8 mouse cellular contexts compared by ENCODE assay signal in genomic region chrX:93793168-93793567, GRCm38 (mm10). TPM values are rescaled to one million over a fixed set of nuclear protein-coding genes. Genes with fewer than 3 reads are reported as not detected.
DNase-seq lines count a peak whose midpoint lies in the region; ATAC-seq and TF ChIP-seq lines count a peak whose summit lies in the region.

No protein-coding gene starts in this region.

- no peak overlapping the region for H3K27ac ChIP-seq in forebrain, embryonic 11.5 days (ENCODE audit: low read depth, low read length)
- no peak overlapping the region for H3K27ac ChIP-seq in forebrain, embryonic 13.5 days
- no peak overlapping the region for H3K27ac ChIP-seq in midbrain, postnatal 0 days (ENCODE audit: low read depth, low read length)
- no peak overlapping the region for H3K27ac ChIP-seq in midbrain, embryonic 16.5 days (ENCODE audit: low read length)
- no peak overlapping the region for H3K27ac ChIP-seq in limb, embryonic 11.5 days (replicated peaks; ENCODE audit: low read depth, low read length)

- H3K4me2 ChIP-seq in forebrain, embryonic 11.5 days (ENCODE audit: low read depth, low read length, severe bottlenecking): no peak overlapping the region
- H3K4me2 ChIP-seq in forebrain, embryonic 13.5 days: no peak overlapping the region
- no peak overlapping the region for H3K4me2 ChIP-seq in midbrain, postnatal 0 days (ENCODE audit: low read depth, low read length, poor library complexity, severe bottlenecking)
- no peak overlapping the region for H3K4me2 ChIP-seq in midbrain, embryonic 16.5 days (ENCODE audit: low read length)
- no peak overlapping the region for H3K4me2 ChIP-seq in limb, embryonic 11.5 days (ENCODE audit: low read depth, severe bottlenecking)

- H3K4me1 ChIP-seq in forebrain, embryonic 11.5 days (replicated peaks; ENCODE audit: control insufficient read depth, insufficient read depth, low read length): no peaks in the 10 kb centered on the region
- H3K4me1 ChIP-seq in forebrain, embryonic 13.5 days: no peaks in the 10 kb centered on the region
- H3K4me1 ChIP-seq in midbrain, postnatal 0 days (ENCODE audit: insufficient read depth, low read length): no peaks in the 10 kb centered on the region
- no peaks in the 10 kb centered on the region for H3K4me1 ChIP-seq in midbrain, embryonic 16.5 days (ENCODE audit: control insufficient read depth, insufficient read depth, low read length)
- no peaks in the 10 kb centered on the region for H3K4me1 ChIP-seq in limb, embryonic 11.5 days (ENCODE audit: control insufficient read depth, insufficient read depth, low read length)

- peak; percentile 64 for DNase-seq in forebrain, embryonic 11.5 days (ENCODE audit: low spot score)
- DNase-seq in midbrain, postnatal 0 days (ENCODE audit: low spot score): peak; percentile 6
- peak; percentile 49 for DNase-seq in adrenal gland, postnatal 10 days
- DNase-seq in embryo, embryonic 9.5 days (ENCODE audit: extremely low spot score): peak; percentile 17
- peak; percentile 61 for DNase-seq in limb, embryonic 11.5 days (ENCODE audit: low spot score)
- DNase-seq in skeletal muscle tissue, adult 2 months (ENCODE audit: low read depth, low spot score): peak; percentile 2

- no peaks in the 10 kb centered on the region for H3K27me3 ChIP-seq in forebrain, embryonic 11.5 days (ENCODE audit: control insufficient read depth, insufficient read depth, low read length)
- H3K27me3 ChIP-seq in forebrain, embryonic 13.5 days: no peaks in the 10 kb centered on the region
- H3K27me3 ChIP-seq in midbrain, postnatal 0 days (ENCODE audit: insufficient read depth, low read length): no peaks in the 10 kb centered on the region
- H3K27me3 ChIP-seq in midbrain, embryonic 16.5 days (ENCODE audit: control insufficient read depth, insufficient read depth, low read depth, low read length): no peaks in the 10 kb centered on the region
- H3K27me3 ChIP-seq in limb, embryonic 11.5 days (ENCODE audit: control insufficient read depth, insufficient read depth, low read length): no peaks in the 10 kb centered on the region

- peak; percentile 55 for TF ChIP-seq CTCF in midbrain, postnatal 0 days (IDR thresholded peaks at IDR 0.05)

- no peak overlapping the region for H3K4me3 ChIP-seq in forebrain, embryonic 11.5 days (ENCODE audit: low read depth, low read length)
- no peak overlapping the region for H3K4me3 ChIP-seq in forebrain, embryonic 13.5 days
- no peak overlapping the region for H3K4me3 ChIP-seq in midbrain, postnatal 0 days (ENCODE audit: low read depth, low read length)
- H3K4me3 ChIP-seq in midbrain, embryonic 16.5 days (ENCODE audit: low read depth, low read length): no peak overlapping the region
- no peak overlapping the region for H3K4me3 ChIP-seq in limb, embryonic 11.5 days (ENCODE audit: low read depth, low read length)

- H3K9ac ChIP-seq in forebrain, embryonic 11.5 days (ENCODE audit: low read length): no peak overlapping the region
- H3K9ac ChIP-seq in forebrain, embryonic 13.5 days: no peak overlapping the region
- no peak overlapping the region for H3K9ac ChIP-seq in midbrain, postnatal 0 days (replicated peaks; ENCODE audit: low read length, poor library complexity, severe bottlenecking)
- H3K9ac ChIP-seq in midbrain, embryonic 16.5 days (ENCODE audit: low read depth, low read length): no peak overlapping the region
- no peak overlapping the region for H3K9ac ChIP-seq in limb, embryonic 11.5 days (ENCODE audit: low read length)

- no peak for ATAC-seq in forebrain, embryonic 11.5 days (replicated peaks; ENCODE audit: low FRiP score)
- ATAC-seq in forebrain, embryonic 13.5 days: no peak
- ATAC-seq in midbrain, postnatal 0 days (ENCODE audit: low FRiP score): no peak
- no peak for ATAC-seq in midbrain, embryonic 16.5 days
- no peak for ATAC-seq in limb, embryonic 11.5 days (ENCODE audit: insufficient number of reproducible peaks, low FRiP score, low TSS enrichment, low read depth)

- H3K36me3 ChIP-seq in forebrain, embryonic 11.5 days (ENCODE audit: control insufficient read depth, insufficient read depth, low read length): no peaks in the 10 kb centered on the region
- H3K36me3 ChIP-seq in forebrain, embryonic 13.5 days (ENCODE audit: poor library complexity, severe bottlenecking): no peaks in the 10 kb centered on the region
- H3K36me3 ChIP-seq in midbrain, postnatal 0 days (ENCODE audit: insufficient read depth, low read length): no peaks in the 10 kb centered on the region
- no peaks in the 10 kb centered on the region for H3K36me3 ChIP-seq in midbrain, embryonic 16.5 days (ENCODE audit: control insufficient read depth, insufficient read depth, low read length)
- no peaks in the 10 kb centered on the region for H3K36me3 ChIP-seq in limb, embryonic 11.5 days (ENCODE audit: control insufficient read depth, insufficient read depth, low read length)

- H3K9me3 ChIP-seq in forebrain, embryonic 11.5 days (ENCODE audit: control insufficient read depth, low read length): no peaks in the 10 kb centered on the region
- no peaks in the 10 kb centered on the region for H3K9me3 ChIP-seq in forebrain, embryonic 13.5 days (replicated peaks)
- no peaks in the 10 kb centered on the region for H3K9me3 ChIP-seq in midbrain, postnatal 0 days (ENCODE audit: low read length)
- no peaks in the 10 kb centered on the region for H3K9me3 ChIP-seq in midbrain, embryonic 16.5 days (replicated peaks; ENCODE audit: control insufficient read depth, low read length, poor library complexity, severe bottlenecking)
- H3K9me3 ChIP-seq in limb, embryonic 11.5 days (ENCODE audit: control insufficient read depth, low read length): no peaks in the 10 kb centered on the region

RNA-seq across cellular contexts. Expression of gene Pdk3, which starts 38.8 kb away (rescaled TPM):
- polyA plus RNA-seq in forebrain, embryonic 11.5 days (2014; fragmentation: Nextera tagmentation; extraction: Ambion mirVana): 68.6 and 73.4 TPM in 2 replicates
- polyA plus RNA-seq in forebrain, embryonic 13.5 days (2015; fragmentation: Nextera tagmentation; extraction: Ambion mirVana): 39.1 and 43.1 TPM in 2 replicates
- total RNA-seq in midbrain, postnatal 0 days (2014; rRNA removed): 19.5 and 23.1 TPM in 2 replicates
- 14.7 and 14.9 TPM in 2 replicates for polyA plus RNA-seq in midbrain, postnatal 0 days (2015; fragmentation: Nextera tagmentation; extraction: Ambion mirVana)
- polyA plus RNA-seq in midbrain, embryonic 16.5 days (2015; fragmentation: Nextera tagmentation; extraction: Ambion mirVana): 17.9 and 20.7 TPM in 2 replicates
- 10 to 100 TPM; 11.7 to 13.2 TPM for total RNA-seq in adrenal gland, postnatal 10 days (2021)
- polyA plus RNA-seq in limb, embryonic 11.5 days (2014; fragmentation: Nextera tagmentation; extraction: Ambion mirVana): 86.2 and 87.3 TPM in 2 replicates

Comparison
In these comparisons a context has a peak if more than half of its experiments do, and no peak if none do; other contexts are left out.
1. DNase-seq: peak in every context shown above with its lines; median percentile 64 in forebrain, embryonic 11.5 days; 61 in limb, embryonic 11.5 days; 49 in adrenal gland, postnatal 10 days; 17 in embryo, embryonic 9.5 days; 6 in midbrain, postnatal 0 days; 2 in skeletal muscle tissue, adult 2 months.